Mouse (Mus musculus) midbrain, embryonic 11.5 days (tissue): Measurements from ENCODE around the gene Hist1h2bm. TPM values are rescaled to one million over a fixed set of nuclear protein-coding genes. Genes with fewer than 3 reads are reported as not detected.
A peak's percentile ranks its signal among the peaks of the same experiment; 100 is the strongest.
"Not testable (repeated sequence)": the region's sequence is repeated elsewhere in the genome, so short reads cannot be mapped to it uniquely, and the experiment has no call there.

Experiments
- ATAC-seq: fragments of 200-750 bp; cut with Nextera tagmentation; 2 replicates; pipeline ENCODE4 v1.8.0; 2017; ENCODE audit warnings: moderate TSS enrichment, moderate library complexity; ENCODE audit not compliant: low FRiP score
- DNase-seq: peaks from one replicate; pipeline ENCODE4 v3.0.0; 2015; ENCODE audit warnings: low spot score; ENCODE audit errors: missing footprints
- H3K27ac ChIP-seq: fragments of 300-500 bp; sonication (generic); 2 replicates; pipeline ENCODE4 v1.5.1; 2014; ENCODE audit warnings: low read depth, low read length
- H3K27me3 ChIP-seq: fragments of 300-500 bp; sonication (generic); 2 replicates; pipeline ENCODE4 v1.6.1; 2014; ENCODE audit warnings: mild to moderate bottlenecking, low read length, moderate library complexity, mixed read lengths; ENCODE audit not compliant: control insufficient read depth, insufficient read depth
- H3K36me3 ChIP-seq: fragments of 300-500 bp; sonication (generic); 2 replicates; pipeline ENCODE4 v1.6.1; 2014; ENCODE audit warnings: mild to moderate bottlenecking, low read length, moderate library complexity, mixed read lengths; ENCODE audit not compliant: control insufficient read depth, insufficient read depth
- H3K4me1 ChIP-seq: fragments of 300-500 bp; sonication (generic); 2 replicates; pipeline ENCODE4 v1.6.1; 2014; ENCODE audit warnings: low read length; ENCODE audit not compliant: control insufficient read depth, insufficient read depth
- H3K4me2 ChIP-seq: fragments of 300-500 bp; sonication (generic); 2 replicates; pipeline ENCODE4 v1.6.1; 2014; ENCODE audit warnings: mild to moderate bottlenecking, moderate library complexity
- H3K4me3 ChIP-seq: fragments of 300-500 bp; sonication (generic); 2 replicates; pipeline ENCODE4 v1.5.1; 2014; ENCODE audit warnings: low read depth, low read length
- H3K9ac ChIP-seq: fragments of 300-500 bp; sonication (generic); 2 replicates; pipeline ENCODE4 v1.6.1; 2014; ENCODE audit warnings: low read length
- H3K9me3 ChIP-seq: fragments of 300-500 bp; sonication (generic); 2 replicates; pipeline ENCODE4 v1.6.1; 2016; ENCODE audit warnings: low read length; ENCODE audit not compliant: control insufficient read depth
- whole genome bisulfite sequencing: fragments of 180-500 bp; shearing (Covaris S2); extraction: QIAGEN DNeasy Blood & Tissue Kit; methylation state at CpG from one replicate; pipeline ENCODE4 v1.1.7; 2014; 5-methylcytosine and 5-hydroxymethylcytosine counted together
- polyA plus RNA-seq: library from polyadenylated mRNA; unstranded; fragments of >200 nt; fragmentation: Nextera tagmentation; extraction: Ambion mirVana; gene quantifications from 2 replicates; pipeline ENCODE4 v1.2.1, GENCODE M21; 2014

The Hist1h2bm gene
- polyA plus RNA-seq, 1 experiment from 2014 or later = 5.7 TPM

DNA sequence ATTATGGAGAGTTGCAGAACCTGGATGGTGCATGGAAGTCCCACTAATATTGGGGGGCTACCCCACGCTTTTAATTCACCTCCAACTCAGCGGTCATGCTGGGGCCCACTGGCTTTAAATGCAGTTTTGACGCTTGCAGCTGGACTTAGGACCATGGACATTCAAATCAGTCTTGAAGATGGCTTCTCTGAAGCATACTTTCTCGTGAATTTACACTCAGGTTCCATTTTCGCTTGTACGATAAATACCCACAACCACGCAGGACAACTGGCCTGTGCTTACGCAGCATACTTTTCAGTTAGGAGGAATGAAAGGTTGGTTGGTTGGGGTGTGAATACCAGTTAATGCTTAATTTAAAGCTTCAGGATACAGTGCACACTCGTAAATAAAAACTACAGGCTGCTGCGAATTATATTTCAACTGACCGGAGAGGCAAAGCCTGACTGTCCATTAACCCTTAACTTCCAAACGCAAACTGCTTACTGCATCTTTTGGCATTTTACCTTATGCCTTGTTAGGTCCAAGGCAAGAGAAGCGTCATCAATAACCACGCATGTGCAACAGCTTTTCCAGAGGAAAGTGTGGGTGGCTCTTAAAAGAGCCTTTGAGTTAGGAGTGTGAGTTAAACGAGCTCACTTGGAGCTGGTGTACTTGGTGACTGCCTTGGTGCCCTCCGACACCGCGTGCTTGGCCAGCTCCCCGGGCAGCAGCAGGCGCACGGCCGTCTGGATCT, 6.5 kb upstream of the Hist1h2bm start:
- no peak for ATAC-seq
- Histone ChIP-seq H3K27me3 (no peaks in the 10 kb centered on the region), H3K36me3 (no peaks in the 10 kb centered on the region), H3K27ac (peak overlapping the region; percentile 92), H3K4me2 (peak overlapping the region; percentile 80), H3K9ac (peak overlapping the region; percentile 75), H3K9me3 (no peaks in the 10 kb centered on the region), H3K4me1 (peaks cover 16% of the 10 kb centered on the region), H3K4me3 (peak overlapping the region; percentile 44)
- under 1% methylated on average over 22 of the region's 22 CpGs for WGBS
- peak; percentile 94 for DNase-seq

DNA sequence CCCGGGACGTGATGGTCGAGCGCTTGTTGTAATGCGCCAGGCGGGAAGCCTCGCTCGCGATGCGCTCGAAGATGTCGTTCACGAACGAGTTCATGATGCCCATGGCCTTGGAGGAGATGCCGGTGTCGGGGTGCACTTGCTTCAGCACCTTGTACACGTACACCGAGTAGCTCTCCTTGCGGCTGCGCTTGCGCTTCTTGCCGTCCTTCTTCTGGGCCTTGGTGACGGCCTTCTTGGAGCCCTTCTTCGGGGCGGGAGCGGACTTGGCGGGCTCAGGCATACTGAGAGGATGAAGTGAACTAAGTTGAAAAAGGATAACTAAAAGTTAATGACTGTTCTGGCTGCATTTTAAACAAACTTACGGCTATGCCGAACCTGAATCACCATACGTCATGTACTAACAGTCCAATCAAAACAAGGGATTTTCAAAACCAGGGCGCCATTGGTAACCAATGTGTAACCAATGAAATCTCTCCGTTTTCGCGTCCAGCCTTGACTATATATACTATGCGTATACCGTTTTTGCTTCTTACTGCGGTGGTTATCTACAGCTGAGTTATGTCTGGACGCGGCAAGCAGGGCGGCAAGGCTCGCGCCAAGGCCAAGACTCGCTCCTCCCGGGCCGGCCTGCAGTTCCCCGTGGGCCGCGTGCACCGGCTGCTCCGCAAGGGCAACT, 5.8 kb upstream of the Hist1h2bm start, which contains the start of the genes Hist1h2bl and Hist1h2ai:
Gene Hist1h2bl, minus strand, starts transcription at position 280 of the 676 bp plus-strand sequence.
Gene Hist1h2ai, plus strand, starts transcription at position 559 of the 676 bp plus-strand sequence.
- H3K27me3 ChIP-seq, H3K36me3 ChIP-seq, H3K9me3 ChIP-seq: not testable (repeated sequence)
- H3K4me2 ChIP-seq = peak within 1 kb of the TSS; percentile 89
- peak within 1 kb of the TSS; percentile 84 for H3K9ac ChIP-seq
- WGBS = under 1% methylated on average over 26 of the region's 50 CpGs
- H3K4me3 ChIP-seq = peak within 1 kb of the TSS; percentile 44
- H3K4me1 ChIP-seq = peaks cover 18% of the 10 kb centered on the region
- peak within 1 kb of the TSS; percentile 94 for H3K27ac ChIP-seq
- peak; percentile 98 for DNase-seq
- ATAC-seq = peak; percentile 93

DNA sequence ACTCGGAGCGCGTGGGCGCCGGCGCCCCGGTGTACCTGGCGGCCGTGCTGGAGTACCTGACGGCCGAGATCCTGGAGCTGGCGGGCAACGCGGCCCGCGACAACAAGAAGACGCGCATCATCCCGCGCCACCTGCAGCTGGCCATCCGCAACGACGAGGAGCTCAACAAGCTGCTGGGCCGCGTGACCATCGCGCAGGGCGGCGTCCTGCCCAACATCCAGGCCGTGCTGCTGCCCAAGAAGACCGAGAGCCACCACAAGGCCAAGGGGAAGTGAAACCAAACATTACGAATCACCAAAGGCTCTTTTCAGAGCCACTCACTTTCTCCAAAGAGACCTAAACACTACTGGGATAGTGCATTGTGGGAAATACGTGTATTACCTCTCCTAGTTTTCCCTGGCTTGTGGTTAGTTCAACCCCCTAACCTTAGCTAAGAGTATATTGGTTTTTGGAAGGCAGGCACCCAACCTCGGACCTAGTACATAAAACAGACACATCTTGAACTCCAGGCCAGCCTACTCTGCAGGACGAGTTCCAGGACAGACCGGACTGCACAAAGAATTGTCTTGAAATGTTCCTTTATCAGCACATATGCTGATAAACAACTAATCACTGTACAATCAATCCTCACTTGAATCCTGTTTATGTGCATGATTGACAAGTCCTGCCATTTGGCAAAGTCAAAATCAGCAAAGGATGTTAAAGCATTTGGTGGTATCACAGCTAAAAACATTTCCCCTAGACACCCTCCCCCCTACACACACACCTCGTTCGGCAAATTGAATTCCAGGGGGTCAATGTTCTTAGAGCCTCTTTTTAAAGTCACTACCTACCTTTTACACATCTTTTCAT, 5.1 kb upstream of the Hist1h2bm start:
- 1% methylated on average over 9 of the region's 38 CpGs for WGBS
- H3K27me3 ChIP-seq, H3K36me3 ChIP-seq, H3K9me3 ChIP-seq: not testable (repeated sequence)
- Histone ChIP-seq H3K27ac (peak overlapping the region; percentile 94), H3K4me2 (peak overlapping the region; percentile 89), H3K4me3 (peak overlapping the region; percentile 44), H3K4me1 (peaks cover 18% of the 10 kb centered on the region), H3K9ac (peak overlapping the region; percentile 84)
- ATAC-seq (peak; percentile 28; the same call in 1 of the 2 replicates), DNase-seq (peak; percentile 97)

DNA sequence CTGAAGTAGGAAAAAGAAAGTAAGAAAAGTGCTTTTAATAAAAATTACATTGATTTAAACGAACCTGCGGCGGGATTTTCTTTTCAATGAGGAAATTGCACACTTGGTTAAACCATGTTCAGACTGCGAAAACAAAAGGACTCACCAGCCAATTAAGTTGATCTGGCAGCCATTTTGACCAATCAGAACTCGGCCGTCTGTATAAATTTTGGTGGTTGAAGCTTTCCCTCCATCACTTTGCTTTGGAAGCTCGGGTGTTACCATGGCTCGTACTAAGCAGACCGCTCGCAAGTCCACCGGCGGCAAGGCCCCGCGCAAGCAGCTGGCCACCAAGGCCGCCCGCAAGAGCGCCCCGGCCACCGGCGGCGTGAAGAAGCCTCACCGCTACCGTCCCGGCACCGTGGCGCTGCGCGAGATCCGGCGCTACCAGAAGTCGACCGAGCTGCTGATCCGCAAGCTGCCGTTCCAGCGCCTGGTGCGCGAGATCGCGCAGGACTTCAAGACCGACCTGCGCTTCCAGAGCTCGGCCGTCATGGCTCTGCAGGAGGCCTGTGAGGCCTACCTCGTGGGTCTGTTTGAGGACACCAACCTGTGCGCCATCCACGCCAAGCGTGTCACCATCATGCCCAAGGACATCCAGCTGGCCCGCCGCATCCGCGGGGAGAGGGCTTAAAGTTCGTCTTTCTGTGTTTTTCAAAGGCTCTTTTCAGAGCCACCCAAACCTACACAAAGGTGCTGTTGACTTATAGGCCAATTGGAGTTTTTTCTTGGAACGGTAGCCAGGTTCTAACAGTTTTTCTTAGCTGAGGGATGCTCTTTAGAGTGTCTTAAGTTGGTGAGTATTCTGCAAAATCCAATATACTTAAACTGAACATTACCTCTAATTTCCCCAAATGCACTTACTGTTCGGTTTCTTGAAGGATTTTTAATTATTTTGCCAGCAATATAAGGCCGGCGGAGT, 4.2 kb upstream of the Hist1h2bm start, which contains the start of gene Hist1h3h:
Gene Hist1h3h, plus strand, starts transcription at position 263 of the 961 bp plus-strand sequence.
- Histone ChIP-seq H3K27ac (peak within 1 kb of the TSS; percentile 94), H3K4me3 (peak within 1 kb of the TSS; percentile 44), H3K4me2 (peak within 1 kb of the TSS; percentile 89), H3K9ac (peak within 1 kb of the TSS; percentile 84), H3K4me1 (peaks cover 20% of the 10 kb centered on the region)
- under 1% methylated on average over 25 of the region's 56 CpGs for WGBS
- not testable (repeated sequence) for H3K27me3 ChIP-seq, H3K9me3 ChIP-seq, H3K36me3 ChIP-seq
- ATAC-seq = peak; percentile 54
- peak; percentile 99 for DNase-seq

DNA sequence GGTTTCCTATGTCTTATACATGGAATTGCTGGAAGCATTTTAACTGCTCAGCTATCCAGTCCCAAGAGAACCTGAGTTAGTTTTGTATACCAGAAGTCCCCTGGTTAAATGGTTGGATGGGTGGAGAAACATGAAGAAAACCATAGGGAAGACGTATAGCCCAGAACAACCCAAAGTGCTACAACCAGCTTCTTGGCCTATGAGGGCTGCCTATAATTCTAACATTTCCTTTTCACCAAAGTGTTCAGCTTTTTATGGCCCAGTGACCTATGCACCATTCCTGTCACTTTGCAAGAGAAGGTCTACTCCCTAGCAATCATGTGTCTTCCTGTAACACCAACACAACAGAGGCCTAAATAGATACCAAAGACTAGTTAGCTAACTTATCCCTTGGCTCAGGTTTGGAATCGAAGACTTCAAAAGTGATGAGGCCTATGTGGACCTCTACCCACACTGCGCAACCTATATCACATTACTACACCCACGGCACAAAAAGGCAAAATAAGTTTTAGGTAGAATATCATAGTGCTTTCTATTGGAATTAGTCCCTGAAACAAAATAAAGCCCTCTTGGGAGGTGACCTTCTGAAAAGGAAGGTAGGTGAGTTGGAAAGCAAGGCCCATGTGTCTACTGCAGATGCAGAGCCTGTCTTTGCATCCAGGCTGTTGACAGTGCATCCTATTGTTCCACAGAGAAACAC, 3.3 kb upstream of the Hist1h2bm start:
- no peak for ATAC-seq
- Histone ChIP-seq H3K27ac (peak overlapping the region; percentile 88), H3K36me3 (no peaks in the 10 kb centered on the region), H3K9ac (peak overlapping the region; percentile 77), H3K4me2 (peak overlapping the region; percentile 70), H3K9me3 (no peaks in the 10 kb centered on the region), H3K27me3 (no peaks in the 10 kb centered on the region), H3K4me3 (peak overlapping the region; percentile 32), H3K4me1 (peaks cover 22% of the 10 kb centered on the region)
- peak; percentile 93 for DNase-seq
- 57% methylated on average over 4 of the region's 4 CpGs for WGBS

DNA sequence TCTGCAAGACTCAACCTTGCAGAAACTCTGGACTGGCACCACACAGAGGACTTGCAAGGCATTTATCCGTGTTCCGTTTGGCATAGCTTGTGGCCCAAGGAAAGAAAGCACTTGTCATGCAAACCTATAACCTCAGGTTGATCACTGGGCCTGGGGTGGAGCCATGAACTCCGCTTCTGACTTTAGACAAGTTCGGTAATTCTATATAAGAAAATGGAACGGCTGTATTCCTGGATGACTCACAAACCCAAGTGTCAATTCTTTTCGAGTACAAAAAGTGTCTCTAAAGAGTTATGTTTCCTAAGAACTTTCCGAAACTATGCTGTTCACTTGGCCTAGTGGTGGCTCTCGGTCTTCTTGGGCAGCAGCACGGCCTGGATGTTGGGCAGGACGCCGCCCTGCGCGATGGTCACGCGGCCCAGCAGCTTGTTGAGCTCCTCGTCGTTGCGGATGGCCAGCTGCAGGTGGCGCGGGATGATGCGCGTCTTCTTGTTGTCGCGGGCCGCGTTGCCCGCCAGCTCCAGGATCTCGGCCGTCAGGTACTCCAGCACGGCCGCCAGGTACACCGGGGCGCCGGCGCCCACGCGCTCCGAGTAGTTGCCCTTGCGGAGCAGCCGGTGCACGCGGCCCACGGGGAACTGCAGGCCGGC, 612 bp upstream of the Hist1h2bm start:
- peak; percentile 18 for ATAC-seq

DNA sequence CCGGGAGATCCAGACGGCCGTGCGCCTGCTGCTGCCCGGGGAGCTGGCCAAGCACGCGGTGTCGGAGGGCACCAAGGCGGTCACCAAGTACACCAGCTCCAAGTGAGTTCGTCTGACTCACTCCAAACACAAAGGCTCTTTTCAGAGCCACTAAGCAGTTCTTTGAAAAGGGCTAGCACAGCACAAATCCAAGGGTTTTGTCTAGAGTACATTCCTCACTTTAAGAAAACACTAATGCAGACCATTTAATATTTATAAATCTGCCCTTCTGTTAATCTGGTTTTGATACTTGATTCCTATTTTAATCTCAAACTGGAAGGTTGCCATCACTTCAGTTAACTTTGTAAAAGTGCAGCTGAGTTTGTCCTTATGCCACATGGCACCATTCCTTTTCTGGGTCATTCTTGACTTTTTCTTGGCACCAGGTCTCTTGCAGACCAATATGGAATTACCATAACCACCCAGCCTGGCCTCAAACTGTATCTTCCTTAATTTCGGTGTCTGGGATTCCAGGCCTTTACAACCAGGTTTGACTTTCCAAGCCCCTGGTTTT, 605 bp downstream of the Hist1h2bm start:
- H3K36me3 ChIP-seq = no peaks in the 10 kb centered on the region
- H3K27me3 ChIP-seq = no peaks in the 10 kb centered on the region
- H3K9me3 ChIP-seq = no peaks in the 10 kb centered on the region
- ATAC-seq (peak; percentile 34), DNase-seq (peak; percentile 95)
- H3K4me3 ChIP-seq = peak overlapping the region; percentile 28
- H3K27ac ChIP-seq = peak overlapping the region; percentile 94
- peak overlapping the region; percentile 49 for H3K4me2 ChIP-seq
- WGBS = 3% methylated on average over 11 of the region's 11 CpGs
- H3K9ac ChIP-seq = peak overlapping the region; percentile 58
- H3K4me1 ChIP-seq = peaks cover 18% of the 10 kb centered on the region

More for the DNA sequence above, 612 bp upstream of the Hist1h2bm start:
- not testable (repeated sequence) for H3K9me3 ChIP-seq, H3K27me3 ChIP-seq, H3K36me3 ChIP-seq
- Histone ChIP-seq H3K4me3 (peak overlapping the region; percentile 28), H3K4me2 (peak overlapping the region; percentile 49), H3K9ac (peak overlapping the region; percentile 76), H3K4me1 (peaks cover 14% of the 10 kb centered on the region), H3K27ac (peak overlapping the region; percentile 94)
- peak; percentile 90 for DNase-seq
- WGBS = 3% methylated on average over 17 of the region's 44 CpGs
